Mouse (Mus musculus) E14TG2a.4 (cell line): Measurements from ENCODE around the gene Babam2.

Source experiments
- CTCF ChIP-seq: conservative IDR thresholded peaks from 2 replicates; pipeline ENCODE4 v1.5.1; 2014; ENCODE audit warnings: low read length
- NANOG ChIP-seq: IDR thresholded peaks from 2 replicates; pipeline ENCODE4 v1.6.1; 2014; ENCODE audit warnings: borderline replicate concordance, low read length, mixed read lengths
- POU5F1 ChIP-seq: IDR thresholded peaks from 2 replicates; pipeline ENCODE4 v1.6.1; 2014; ENCODE audit warnings: low read length, borderline replicate concordance

DNA sequence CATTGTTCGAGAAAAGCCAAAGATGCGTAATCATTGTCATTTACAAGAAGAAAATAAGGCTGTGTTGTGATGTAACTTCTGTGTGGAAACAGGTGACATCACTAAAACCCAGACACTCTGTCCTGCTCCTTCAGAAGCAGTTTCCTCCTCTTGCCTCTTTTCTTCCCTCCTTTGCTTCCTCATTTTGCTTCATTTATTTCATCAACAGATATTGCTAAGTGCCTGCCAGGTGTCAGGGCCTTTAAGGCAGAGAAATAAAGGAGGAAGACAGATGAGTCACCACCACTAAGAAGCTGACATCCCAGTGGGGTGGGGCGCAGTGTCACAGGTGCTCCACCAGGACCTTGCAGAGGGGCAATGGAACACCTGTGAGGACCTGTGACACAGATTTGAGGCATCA is 258.9 kb downstream of the Babam2 start:
- TF ChIP-seq CTCF: no peak
- no peak for TF ChIP-seq POU5F1
- TF ChIP-seq NANOG: no peak
